ENCODE assay signal across 8 mouse cellular contexts in genomic region chr9:20975431-20976215, GRCm38 (mm10). TPM values are rescaled to one million over a fixed set of nuclear protein-coding genes. Genes with fewer than 3 reads are reported as not detected.
DNase-seq lines count a peak whose midpoint lies in the region; ATAC-seq and TF ChIP-seq lines count a peak whose summit lies in the region.

No protein-coding gene starts in this region.

- ATAC-seq in embryonic facial prominence, embryonic 12.5 days (ENCODE audit: insufficient number of reproducible peaks, insufficient read depth, low FRiP score, low TSS enrichment), result no peak
- ATAC-seq in limb, embryonic 14.5 days (ENCODE audit: low FRiP score, low read depth), result no peak
- ATAC-seq in midbrain, embryonic 14.5 days (ENCODE audit: low FRiP score, low TSS enrichment), result peak; percentile 25; the same call in 1 of the 2 replicates

- H3K9ac ChIP-seq in ES-E14 (ENCODE audit: insufficient read depth, low read depth, low read length, poor library complexity, severe bottlenecking), result peak overlapping the region; percentile 83
- H3K9ac ChIP-seq in embryonic facial prominence, embryonic 12.5 days, result peak overlapping the region; percentile 90
- peak overlapping the region; percentile 93 for H3K9ac ChIP-seq in limb, embryonic 14.5 days (ENCODE audit: low read depth, low read length, severe bottlenecking)
- peak overlapping the region; percentile 69 for H3K9ac ChIP-seq in midbrain, embryonic 14.5 days (replicated peaks; ENCODE audit: low read length)

- peaks cover 26 to 30% of the 10 kb centered on the region in 2 experiments for H3K4me1 ChIP-seq in ES-E14 (ENCODE audit: control insufficient read depth in 2 of 2, insufficient read depth in 2 of 2, low read length in 2 of 2, poor library complexity in 1 of 2)
- peaks cover 55% of the 10 kb centered on the region for H3K4me1 ChIP-seq in embryonic facial prominence, embryonic 12.5 days
- H3K4me1 ChIP-seq in limb, embryonic 14.5 days (ENCODE audit: control insufficient read depth, insufficient read depth, low read length), result peaks cover 45% of the 10 kb centered on the region
- H3K4me1 ChIP-seq in midbrain, embryonic 14.5 days (ENCODE audit: control insufficient read depth, insufficient read depth, low read length), result peaks cover 23% of the 10 kb centered on the region

- TF ChIP-seq POLR2A in limb, embryonic 14.5 days (IDR thresholded peaks at IDR 0.05; ENCODE audit: borderline replicate concordance, extremely low read depth, insufficient read depth, insufficient read length), result no peak

- under 1% methylated on average over 45 of the region's 45 CpGs for WGBS in embryonic facial prominence, embryonic 12.5 days
- WGBS in limb, embryonic 14.5 days, result under 1% methylated on average over 42 of the region's 45 CpGs
- 0% methylated on average over 45 of the region's 45 CpGs for WGBS in midbrain, embryonic 14.5 days

- peak overlapping the region; percentile 82 for H3K4me2 ChIP-seq in embryonic facial prominence, embryonic 12.5 days (replicated peaks)
- H3K4me2 ChIP-seq in limb, embryonic 14.5 days (replicated peaks; ENCODE audit: low read depth, low read length, severe bottlenecking), result peak overlapping the region; percentile 70
- peak overlapping the region; percentile 94 for H3K4me2 ChIP-seq in midbrain, embryonic 14.5 days (ENCODE audit: low read length)

- peak overlapping the region; percentile 86 to 91 for H3K4me3 ChIP-seq in ES-E14 (ENCODE audit: insufficient read depth in 1 of 2, low read depth in 1 of 2, low read length in 2 of 2, poor library complexity in 1 of 2, severe bottlenecking in 1 of 2)
- peak overlapping the region; percentile 86 for H3K4me3 ChIP-seq in embryonic facial prominence, embryonic 12.5 days
- H3K4me3 ChIP-seq in limb, embryonic 14.5 days (replicated peaks; ENCODE audit: low read length), result peak overlapping the region; percentile 92
- H3K4me3 ChIP-seq in midbrain, embryonic 14.5 days (replicated peaks; ENCODE audit: low read depth, low read length), result peak overlapping the region; percentile 57

- intact Hi-C loops in heart, postnatal 10 days (cut with DNase I), result no loop called here

- H3K27me3 ChIP-seq in embryonic facial prominence, embryonic 12.5 days, result no peaks in the 10 kb centered on the region
- no peaks in the 10 kb centered on the region for H3K27me3 ChIP-seq in limb, embryonic 14.5 days (ENCODE audit: control insufficient read depth, insufficient read depth, low read length)
- no peaks in the 10 kb centered on the region for H3K27me3 ChIP-seq in midbrain, embryonic 14.5 days (ENCODE audit: control insufficient read depth, insufficient read depth, low read length)

- H3K36me3 ChIP-seq in ES-E14 (ENCODE audit: control insufficient read depth, insufficient read depth, low read length, poor library complexity, severe bottlenecking), result 0 out of 2 replicates have a peak, but pooled peaks cover 4% of the 10 kb centered on the region
- peaks cover under 1% of the 10 kb centered on the region; the same call in 1 of the 2 replicates for H3K36me3 ChIP-seq in embryonic facial prominence, embryonic 12.5 days
- H3K36me3 ChIP-seq in limb, embryonic 14.5 days (ENCODE audit: control insufficient read depth, insufficient read depth, low read length), result peaks cover 1% of the 10 kb centered on the region; the same call in 1 of the 2 replicates
- H3K36me3 ChIP-seq in midbrain, embryonic 14.5 days (ENCODE audit: control insufficient read depth, insufficient read depth, low read length), result no peaks in the 10 kb centered on the region

- in situ Hi-C loops in ES-E14 (cut with MboI; ENCODE audit: low sequenced_read_pairs in 2 of 2, unreplicated experiment in 2 of 2), result no loop called here

- H3K9me3 ChIP-seq in ES-E14 (ENCODE audit: control insufficient read depth, insufficient read depth, low read depth, low read length), result no peaks in the 10 kb centered on the region
- H3K9me3 ChIP-seq in embryonic facial prominence, embryonic 12.5 days, result no peaks in the 10 kb centered on the region
- no peaks in the 10 kb centered on the region for H3K9me3 ChIP-seq in limb, embryonic 14.5 days (ENCODE audit: control insufficient read depth, low read length)
- H3K9me3 ChIP-seq in midbrain, embryonic 14.5 days (ENCODE audit: control insufficient read depth, low read length), result no peaks in the 10 kb centered on the region

- peak overlapping the region; percentile 95 for H3K27ac ChIP-seq in ES-E14 (ENCODE audit: insufficient read depth, low read depth, low read length, poor library complexity, severe bottlenecking)
- peak overlapping the region; percentile 99 for H3K27ac ChIP-seq in embryonic facial prominence, embryonic 12.5 days
- peak overlapping the region; percentile 98 for H3K27ac ChIP-seq in limb, embryonic 14.5 days (replicated peaks; ENCODE audit: low read depth, low read length)
- no peak overlapping the region; the same call in 1 of the 2 replicates for H3K27ac ChIP-seq in midbrain, embryonic 14.5 days (replicated peaks; ENCODE audit: low read depth, low read length)

- DNase-seq in cerebellum, postnatal 14 days, result peak; percentile 14 to 18
- DNase-seq in cerebellum, adult 9-11 months, result no peak
- DNase-seq in ES-E14 (ENCODE audit: low read depth, low spot score), result no peak
- peak; percentile 73 to 77 for DNase-seq in heart, postnatal 10 days
- peak; percentile 66 for DNase-seq in limb, embryonic 14.5 days (ENCODE audit: low spot score)
- DNase-seq in midbrain, embryonic 14.5 days, result peak; percentile 74
- peak; percentile 15 to 27 for DNase-seq in thymus, postnatal 10 days (ENCODE audit: low spot score in 2 of 2)

TF ChIP-seq in ES-E14, 5 proteins besides CTCF, POLR2A, EP300 and RAD21:
- TF ChIP-seq MAFK (IDR thresholded peaks at IDR 0.05; ENCODE audit: insufficient read depth, low read depth, low read length), result no peak
- TF ChIP-seq ZNF384 (IDR thresholded peaks at IDR 0.05; ENCODE audit: low read depth, low read length), result no peak
- no peak for TF ChIP-seq ZC3H11A (IDR thresholded peaks at IDR 0.05; ENCODE audit: borderline replicate concordance, low read depth, low read length)
- TF ChIP-seq CHD2 (IDR thresholded peaks at IDR 0.05; ENCODE audit: low read depth, low read length), result no peak
- TF ChIP-seq HCFC1 (IDR thresholded peaks at IDR 0.05; ENCODE audit: borderline replicate concordance, insufficient read depth, low read length), result no peak

RNA-seq across cellular contexts. Expression of gene S1pr2, which starts 1.0 kb away (rescaled TPM):
- 35.7 and 62.4 TPM in 2 replicates for total RNA-seq in ES-E14 (2012; rRNA removed)
- polyA plus RNA-seq in embryonic facial prominence, embryonic 12.5 days (2016; fragmentation: Nextera tagmentation; extraction: Ambion mirVana), result 48.7 and 53.0 TPM in 2 replicates
- total RNA-seq in heart, postnatal 10 days (2021), result 10 to 100 TPM; 10.2 to 11.0 TPM
- 28.3 and 37.6 TPM in 2 replicates for polyA plus RNA-seq in limb, embryonic 14.5 days (2012; rRNA removed)
- polyA plus RNA-seq in limb, embryonic 14.5 days (2014; fragmentation: Nextera tagmentation; extraction: Ambion mirVana), result 59.9 and 67.9 TPM in 2 replicates
- 4.1 and 10.8 TPM in 2 replicates for polyA plus RNA-seq in midbrain, embryonic 14.5 days (2014; fragmentation: Nextera tagmentation; extraction: Ambion mirVana)

RNA-seq across cellular contexts. Expression of gene Dnmt1, which starts 15.9 kb away (rescaled TPM):
- total RNA-seq in ES-E14 (2012; rRNA removed), result 122 and 124 TPM in 2 replicates
- polyA plus RNA-seq in embryonic facial prominence, embryonic 12.5 days (2016; fragmentation: Nextera tagmentation; extraction: Ambion mirVana), result 122 and 124 TPM in 2 replicates
- total RNA-seq in heart, postnatal 10 days (2021), result 10 to 100 TPM; 28.9 to 30.6 TPM
- 115 and 118 TPM in 2 replicates for polyA plus RNA-seq in limb, embryonic 14.5 days (2012; rRNA removed)
- 60.9 and 62.0 TPM in 2 replicates for polyA plus RNA-seq in limb, embryonic 14.5 days (2014; fragmentation: Nextera tagmentation; extraction: Ambion mirVana)
- polyA plus RNA-seq in midbrain, embryonic 14.5 days (2014; fragmentation: Nextera tagmentation; extraction: Ambion mirVana), result 51.1 and 51.5 TPM in 2 replicates

RNA-seq across cellular contexts. Expression of gene Mrpl4, which starts 26.9 kb away (rescaled TPM):
- 80.8 and 89.5 TPM in 2 replicates for total RNA-seq in ES-E14 (2012; rRNA removed)
- 128 TPM in 2 replicates for polyA plus RNA-seq in embryonic facial prominence, embryonic 12.5 days (2016; fragmentation: Nextera tagmentation; extraction: Ambion mirVana)
- 100 to 1,000 TPM; 103 to 104 TPM for total RNA-seq in heart, postnatal 10 days (2021)
- polyA plus RNA-seq in limb, embryonic 14.5 days (2012; rRNA removed), result 89.0 and 114 TPM in 2 replicates
- polyA plus RNA-seq in limb, embryonic 14.5 days (2014; fragmentation: Nextera tagmentation; extraction: Ambion mirVana), result 115 and 118 TPM in 2 replicates
- 98.6 and 112 TPM in 2 replicates for polyA plus RNA-seq in midbrain, embryonic 14.5 days (2014; fragmentation: Nextera tagmentation; extraction: Ambion mirVana)

RNA-seq across cellular contexts. Expression of gene Icam1, which starts 40.2 kb away (rescaled TPM):
- total RNA-seq in ES-E14 (2012; rRNA removed), result 153 and 310 TPM in 2 replicates
- polyA plus RNA-seq in embryonic facial prominence, embryonic 12.5 days (2016; fragmentation: Nextera tagmentation; extraction: Ambion mirVana), result 8.6 and 9.0 TPM in 2 replicates
- total RNA-seq in heart, postnatal 10 days (2021), result 1 to 10 TPM; 8.9 to 9.5 TPM
- 15.5 and 16.6 TPM in 2 replicates for polyA plus RNA-seq in limb, embryonic 14.5 days (2012; rRNA removed)
- polyA plus RNA-seq in limb, embryonic 14.5 days (2014; fragmentation: Nextera tagmentation; extraction: Ambion mirVana), result 18.3 and 21.2 TPM in 2 replicates
- polyA plus RNA-seq in midbrain, embryonic 14.5 days (2014; fragmentation: Nextera tagmentation; extraction: Ambion mirVana), result 1.7 and 4.1 TPM in 2 replicates

RNA-seq across cellular contexts. Expression of gene Icam4, which starts 53.5 kb away (rescaled TPM):
- total RNA-seq in ES-E14 (2012; rRNA removed), result 1.5 and 3.1 TPM in 2 replicates
- polyA plus RNA-seq in embryonic facial prominence, embryonic 12.5 days (2016; fragmentation: Nextera tagmentation; extraction: Ambion mirVana), result 1.6 and 2.5 TPM in 2 replicates
- under 1 TPM; 0.53 to 0.79 TPM for total RNA-seq in heart, postnatal 10 days (2021)
- polyA plus RNA-seq in limb, embryonic 14.5 days (2012; rRNA removed), result 0.26 and 0.47 TPM in 2 replicates
- 0.99 and 1.3 TPM in 2 replicates for polyA plus RNA-seq in limb, embryonic 14.5 days (2014; fragmentation: Nextera tagmentation; extraction: Ambion mirVana)
- polyA plus RNA-seq in midbrain, embryonic 14.5 days (2014; fragmentation: Nextera tagmentation; extraction: Ambion mirVana), result not detected in 2 replicates

Comparison
In these comparisons a context has a peak if more than half of its experiments do, and no peak if none do; other contexts are left out.
1. DNase-seq: peak in cerebellum, postnatal 14 days (2 of 2), heart, postnatal 10 days (2 of 2), limb, embryonic 14.5 days (single experiment), midbrain, embryonic 14.5 days (single experiment) and thymus, postnatal 10 days (2 of 2); none in cerebellum, adult 9-11 months (single experiment) and ES-E14 (single experiment).
2. Peak in every context shown above with its lines, with median percentiles within 50 percentile points of each other: H3K4me3 ChIP-seq, H3K9ac ChIP-seq and H3K4me2 ChIP-seq.